Mouse (Mus musculus) embryonic facial prominence, embryonic 13.5 days (tissue): ENCODE measurements around the gene Il23a. TPM values are rescaled to one million over a fixed set of nuclear protein-coding genes. Genes with fewer than 3 reads are reported as not detected.
"Not testable (repeated sequence)": the region's sequence is repeated elsewhere in the genome, so short reads cannot be mapped to it uniquely, and the experiment has no call there.

Experiments used
- ATAC-seq: fragments of 200-750 bp; cut with Nextera tagmentation; 2 replicates; pipeline ENCODE4 v1.8.0; 2017; ENCODE audit warnings: low read depth; ENCODE audit not compliant: insufficient number of reproducible peaks, insufficient read depth, low FRiP score, low TSS enrichment
- H3K27ac ChIP-seq: fragments of 300-500 bp; sonication (generic); 2 replicates; pipeline ENCODE4 v1.5.1; 2015; ENCODE audit warnings: moderate library complexity, mild to moderate bottlenecking, inconsistent platforms
- H3K27me3 ChIP-seq: fragments of 300-500 bp; sonication (generic); 2 replicates; pipeline ENCODE4 v1.6.1; 2015; ENCODE audit warnings: mild to moderate bottlenecking, inconsistent platforms
- H3K36me3 ChIP-seq: fragments of 300-500 bp; sonication (generic); 2 replicates; pipeline ENCODE4 v1.6.1; 2015; ENCODE audit warnings: mild to moderate bottlenecking, inconsistent platforms
- H3K4me1 ChIP-seq: fragments of 300-500 bp; sonication (generic); 2 replicates; pipeline ENCODE4 v1.6.1; 2015; ENCODE audit warnings: inconsistent platforms
- H3K4me2 ChIP-seq: fragments of 300-500 bp; sonication (generic); 2 replicates; pipeline ENCODE4 v1.6.1; 2015; ENCODE audit warnings: moderate library complexity, mild to moderate bottlenecking, inconsistent platforms
- H3K4me3 ChIP-seq: fragments of 300-500 bp; sonication (generic); 2 replicates; pipeline ENCODE4 v1.5.1; 2015; ENCODE audit warnings: mild to moderate bottlenecking, inconsistent platforms
- H3K9ac ChIP-seq: fragments of 300-500 bp; sonication (generic); 2 replicates; pipeline ENCODE4 v1.6.1; 2015; ENCODE audit warnings: mild to moderate bottlenecking, inconsistent platforms
- H3K9me3 ChIP-seq: fragments of 300-500 bp; sonication (generic); 2 replicates; pipeline ENCODE4 v1.6.1; 2016; ENCODE audit warnings: inconsistent platforms
- WGBS: fragments of 180-500 bp; shearing (Covaris S2); methylation state at CpG from one replicate; pipeline ENCODE4 v1.1.7; 2015; ENCODE audit warnings: mixed read lengths; 5-methylcytosine and 5-hydroxymethylcytosine counted together
- polyA plus RNA-seq: library from polyadenylated mRNA; unstranded; fragments of >200 nt; fragmentation: Nextera tagmentation; extraction: Ambion mirVana; gene quantifications from 2 replicates; pipeline ENCODE4 v1.2.1, GENCODE M21; 2015

Gene Il23a
- polyA plus RNA-seq, 1 experiment from 2014 or later, result 0.25 TPM

DNA sequence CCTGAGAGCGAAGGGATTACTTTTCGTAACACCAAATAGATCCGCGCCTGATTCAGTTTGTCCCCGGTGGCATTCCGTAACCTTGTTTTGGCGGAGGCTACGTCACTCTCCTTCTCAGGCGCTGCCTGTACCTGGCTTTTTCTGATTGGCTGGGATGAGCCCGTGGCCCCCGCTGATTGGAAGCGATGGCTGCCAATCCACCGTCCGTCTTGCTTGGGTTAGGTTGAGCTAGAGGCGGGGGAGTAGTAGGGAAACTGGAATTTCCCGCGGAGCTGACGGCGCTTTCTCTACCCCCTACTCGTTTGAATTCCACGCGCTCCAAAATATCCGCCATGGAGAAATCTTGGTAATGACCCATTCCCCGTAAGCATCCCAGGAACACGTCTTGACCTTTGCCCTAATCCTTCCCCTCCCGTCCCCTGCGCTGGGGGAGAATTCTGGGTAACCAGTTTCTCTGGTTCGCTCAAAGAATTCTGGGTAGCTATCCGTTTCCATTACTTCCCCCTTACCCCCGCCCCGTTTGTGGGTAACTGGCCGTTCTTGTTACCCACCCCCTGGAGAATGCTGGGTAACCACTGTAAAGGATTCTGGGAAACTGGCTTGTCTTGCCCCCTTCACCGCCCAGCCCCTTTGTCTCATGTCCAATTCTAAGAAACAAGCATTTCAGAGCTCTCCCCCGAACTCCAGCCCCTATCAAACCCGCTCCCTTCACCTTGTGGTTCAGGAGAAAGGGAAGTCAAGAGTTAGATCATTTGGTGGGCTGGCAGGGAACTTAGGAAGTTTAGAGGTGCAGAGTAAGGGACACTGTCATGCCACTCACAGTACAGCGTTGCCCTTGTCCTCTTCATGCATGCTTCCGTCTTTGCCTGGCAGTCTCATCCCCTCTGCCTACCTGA, 4.8 kb upstream of the Il23a start, which contains the start of gene Pan2:
Pan2 (plus strand) TSS at position 210 of the 896 bp plus-strand sequence.
- H3K36me3 ChIP-seq, result peaks cover 9% of the 10 kb centered on the region
- no peaks in the 10 kb centered on the region for H3K9me3 ChIP-seq
- peak within 1 kb of the TSS; percentile 96 for H3K27ac ChIP-seq
- H3K4me1 ChIP-seq, result peaks cover 16% of the 10 kb centered on the region
- 1% methylated on average over 37 of the region's 37 CpGs for WGBS
- H3K4me2 ChIP-seq, result peak within 1 kb of the TSS; percentile 76
- H3K9ac ChIP-seq, result peak within 1 kb of the TSS; percentile 87
- H3K27me3 ChIP-seq, result no peaks in the 10 kb centered on the region
- peak within 1 kb of the TSS; percentile 60 for H3K4me3 ChIP-seq
- peak; percentile 97 for ATAC-seq

DNA sequence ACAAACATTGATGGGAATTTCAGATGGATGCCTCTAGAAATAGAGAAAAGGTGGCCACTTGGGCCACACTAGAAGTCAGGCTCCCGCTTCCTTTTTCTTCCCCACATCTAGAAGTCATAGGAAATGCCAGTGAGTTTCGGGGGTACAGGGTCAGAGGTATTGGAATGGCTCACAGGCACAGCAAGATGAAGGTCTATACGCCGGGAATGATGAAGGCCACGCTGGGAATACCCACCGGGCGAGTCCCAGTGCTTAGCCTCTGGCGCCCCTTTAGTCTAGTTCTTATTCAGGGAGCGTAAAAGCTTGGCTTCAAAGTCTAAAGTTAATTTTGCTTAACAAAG, 4.2 kb upstream of the Il23a start:
- ATAC-seq, result no peak
- H3K9me3 ChIP-seq, result no peaks in the 10 kb centered on the region
- 0 out of 2 replicates have a peak, but pooled peaks cover 4% of the 10 kb centered on the region for H3K36me3 ChIP-seq
- H3K27me3 ChIP-seq, result no peaks in the 10 kb centered on the region
- peak overlapping the region; percentile 76 for H3K4me2 ChIP-seq
- peak overlapping the region; percentile 60 for H3K4me3 ChIP-seq
- 1% methylated on average over 9 of the region's 9 CpGs for WGBS
- peak overlapping the region; percentile 96 for H3K27ac ChIP-seq
- H3K4me1 ChIP-seq, result peaks cover 16% of the 10 kb centered on the region
- H3K9ac ChIP-seq, result peak overlapping the region; percentile 87

DNA sequence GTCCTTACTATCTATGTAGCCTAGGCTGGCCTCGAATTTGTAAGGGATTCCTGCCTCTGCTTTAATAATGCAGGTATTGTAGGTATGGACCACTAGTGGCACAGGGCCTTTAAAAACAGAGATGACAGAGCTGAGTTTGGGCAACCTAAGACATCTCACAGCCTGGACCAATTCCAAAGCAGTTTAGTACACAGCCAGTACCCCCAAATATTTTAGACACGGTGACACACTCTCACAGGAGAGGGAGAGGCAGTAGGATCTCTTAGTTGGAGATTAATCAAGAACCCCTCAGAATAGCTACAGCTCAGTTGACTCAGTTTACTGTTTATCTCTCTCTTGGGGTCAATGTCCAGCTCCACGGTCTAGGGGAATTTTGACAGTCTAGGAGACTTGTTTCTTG, 3.8 kb upstream of the Il23a start:
- no peaks in the 10 kb centered on the region for H3K27me3 ChIP-seq
- peaks cover 16% of the 10 kb centered on the region for H3K4me1 ChIP-seq
- peak overlapping the region; percentile 76 for H3K4me2 ChIP-seq
- peak overlapping the region; percentile 87 for H3K9ac ChIP-seq
- H3K36me3 ChIP-seq, result 0 out of 2 replicates have a peak, but pooled peaks cover 4% of the 10 kb centered on the region
- 37% methylated on average over 3 of the region's 3 CpGs for WGBS
- H3K27ac ChIP-seq, result peak overlapping the region; percentile 96
- ATAC-seq, result no peak
- H3K4me3 ChIP-seq, result peak overlapping the region; percentile 60
- no peaks in the 10 kb centered on the region for H3K9me3 ChIP-seq

DNA sequence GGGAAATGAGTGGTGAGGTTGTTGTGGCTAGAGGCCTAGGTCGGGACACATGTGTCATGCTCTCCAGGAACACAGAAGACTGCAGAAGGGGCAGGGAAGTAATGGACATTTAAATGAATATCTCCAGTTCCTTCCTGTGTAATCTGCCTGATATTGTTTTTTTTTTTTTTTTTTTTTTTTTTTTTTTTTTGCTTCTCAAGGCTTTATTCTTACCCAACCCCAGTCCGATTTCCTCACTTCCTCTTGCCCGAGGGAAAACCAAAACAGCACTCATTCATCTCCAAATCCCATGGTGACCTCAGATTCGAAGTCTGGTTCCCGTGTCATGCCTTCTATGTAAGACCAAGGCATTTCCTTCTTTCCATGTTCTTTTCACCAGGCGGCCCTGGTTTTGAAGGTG, 309 bp downstream of the Il23a start:
- Histone ChIP-seq H3K4me3 (no peak overlapping the region), H3K9ac (no peak overlapping the region), H3K27me3 (no peaks in the 10 kb centered on the region), H3K36me3 (no peaks in the 10 kb centered on the region), H3K27ac (no peak overlapping the region), H3K4me1 (peaks cover 6% of the 10 kb centered on the region), H3K9me3 (no peaks in the 10 kb centered on the region), H3K4me2 (no peak overlapping the region)
- no peak for ATAC-seq
- WGBS, result 57% methylated on average over 6 of the region's 6 CpGs

DNA sequence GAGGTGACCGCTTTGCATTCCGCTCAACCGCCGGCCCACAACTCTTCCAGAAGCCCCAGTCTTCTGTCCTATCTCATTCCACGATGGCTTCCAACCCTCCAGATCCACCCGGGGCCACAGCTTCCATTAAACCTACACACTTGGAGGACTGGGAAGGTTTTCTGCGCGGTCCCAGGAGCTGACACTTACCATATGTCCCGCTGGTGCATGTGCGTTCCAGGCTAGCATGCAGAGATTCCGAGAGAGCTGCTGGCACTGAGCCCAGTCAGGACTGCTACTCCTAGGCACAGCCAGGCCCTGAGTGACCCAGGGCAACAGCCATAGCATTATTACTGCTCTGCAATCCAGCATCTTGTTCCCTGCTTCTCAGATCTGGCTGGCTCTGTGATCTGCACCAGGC, 930 bp downstream of the Il23a start:
- no peak overlapping the region for H3K27ac ChIP-seq
- no peaks in the 10 kb centered on the region for H3K27me3 ChIP-seq
- no peak overlapping the region for H3K4me3 ChIP-seq
- no peak overlapping the region for H3K9ac ChIP-seq
- 0 out of 2 replicates have a peak, but pooled peaks have one; percentile 43 for ATAC-seq
- peaks cover 5% of the 10 kb centered on the region; the same call in 1 of the 2 replicates for H3K36me3 ChIP-seq
- no peak overlapping the region for H3K4me2 ChIP-seq
- 64% methylated on average over 11 of the region's 11 CpGs for WGBS
- H3K9me3 ChIP-seq, result no peaks in the 10 kb centered on the region
- H3K4me1 ChIP-seq, result peaks cover 6% of the 10 kb centered on the region

DNA sequence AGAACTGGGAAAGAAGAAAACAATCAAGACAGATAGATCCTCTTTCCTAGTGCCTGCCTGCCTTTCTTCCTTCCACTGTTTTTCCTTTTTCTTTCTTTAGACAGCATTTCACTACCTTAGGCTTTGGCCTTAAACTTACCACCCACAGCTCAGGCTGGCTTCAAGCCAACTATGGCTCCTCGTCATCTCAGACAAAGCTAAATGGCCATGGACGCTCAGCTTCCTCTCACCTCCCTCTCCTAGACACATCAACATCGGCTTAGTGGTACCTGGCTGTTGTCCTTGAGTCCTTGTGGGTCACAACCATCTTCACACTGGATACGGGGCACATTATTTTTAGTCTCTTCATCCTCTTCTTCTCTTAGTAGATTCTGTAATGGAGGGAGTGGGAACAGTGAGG, 1.3 kb downstream of the Il23a start:
- WGBS, result 77% methylated on average over 4 of the region's 4 CpGs
- no peak for ATAC-seq
- Histone ChIP-seq H3K4me2 (no peak overlapping the region), H3K4me3 (no peak overlapping the region), H3K36me3 (peaks cover 9% of the 10 kb centered on the region), H3K9me3 (no peaks in the 10 kb centered on the region), H3K4me1 (peaks cover 2% of the 10 kb centered on the region), H3K9ac (no peak overlapping the region), H3K27me3 (no peaks in the 10 kb centered on the region), H3K27ac (no peak overlapping the region)

DNA sequence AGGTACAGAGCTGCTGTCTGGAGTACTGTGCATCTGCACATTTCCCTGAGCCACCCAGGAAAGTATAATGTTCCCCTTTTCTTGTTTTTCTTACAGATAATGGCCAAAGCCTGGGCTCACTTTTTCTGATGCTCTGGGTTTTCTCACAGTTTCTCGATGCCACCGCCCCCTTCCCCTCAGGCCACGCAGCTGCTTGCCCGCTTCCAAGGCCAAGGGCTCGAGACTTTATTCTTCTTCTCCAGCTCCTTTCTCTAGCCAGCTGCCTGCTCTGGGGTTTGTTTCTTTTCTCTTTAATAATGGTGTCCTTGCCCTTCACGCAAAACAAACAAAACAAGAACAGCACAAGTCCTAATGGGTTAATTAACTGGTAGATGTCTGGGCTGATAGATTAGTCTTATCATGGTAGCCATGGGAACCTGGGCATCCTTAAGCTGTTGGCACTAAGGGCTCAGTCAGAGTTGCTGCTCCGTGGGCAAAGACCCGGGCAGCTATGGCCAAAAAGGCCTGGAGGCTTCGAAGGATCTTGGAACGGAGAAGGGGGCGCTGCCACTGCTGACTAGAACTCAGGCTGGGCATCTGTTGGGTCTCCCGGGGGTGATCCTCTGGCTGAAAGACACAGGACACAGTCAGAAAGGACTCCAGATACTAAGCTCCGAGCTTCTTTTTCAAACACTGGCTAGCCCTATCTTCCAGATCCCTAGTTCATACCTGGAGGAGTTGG, 2.0 kb downstream of the Il23a start:
- Histone ChIP-seq H3K4me2 (no peak overlapping the region), H3K9me3 (no peaks in the 10 kb centered on the region), H3K9ac (0 out of 2 replicates have a peak overlapping the region, but pooled peaks have one; percentile 3), H3K27ac (no peak overlapping the region), H3K27me3 (no peaks in the 10 kb centered on the region), H3K4me3 (no peak overlapping the region), H3K4me1 (no peaks in the 10 kb centered on the region), H3K36me3 (peaks cover 15% of the 10 kb centered on the region)
- 72% methylated on average over 13 of the region's 13 CpGs for WGBS
- no peak for ATAC-seq

DNA sequence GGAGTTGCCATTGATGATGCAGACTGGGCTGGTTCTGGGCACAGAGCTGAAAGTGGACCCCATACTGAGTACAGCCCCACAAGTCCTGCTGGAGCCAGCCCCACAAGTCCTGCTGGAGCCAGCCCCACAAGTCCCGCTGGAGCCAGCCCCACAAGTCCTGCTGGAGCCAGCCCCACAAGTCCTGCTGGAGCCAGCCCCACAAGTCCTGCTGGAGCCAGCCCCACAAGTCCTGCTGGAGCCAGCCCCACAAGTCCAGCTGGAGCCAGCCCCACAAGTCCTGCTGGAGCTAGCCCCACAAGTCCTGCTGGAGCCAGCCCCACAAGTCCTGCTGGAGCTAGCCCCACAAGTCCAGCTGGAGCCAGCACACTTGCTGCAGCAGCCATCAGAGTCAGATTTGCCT, 8.0 kb downstream of the Il23a start:
- not testable (repeated sequence) for H3K9ac ChIP-seq, H3K9me3 ChIP-seq, H3K4me2 ChIP-seq, H3K27ac ChIP-seq, ATAC-seq, H3K4me1 ChIP-seq, H3K4me3 ChIP-seq, H3K27me3 ChIP-seq
- H3K36me3 ChIP-seq, result peaks cover 51% of the 10 kb centered on the region
- whole genome bisulfite sequencing, result 67% methylated on average over 1 of the region's 1 CpGs

DNA sequence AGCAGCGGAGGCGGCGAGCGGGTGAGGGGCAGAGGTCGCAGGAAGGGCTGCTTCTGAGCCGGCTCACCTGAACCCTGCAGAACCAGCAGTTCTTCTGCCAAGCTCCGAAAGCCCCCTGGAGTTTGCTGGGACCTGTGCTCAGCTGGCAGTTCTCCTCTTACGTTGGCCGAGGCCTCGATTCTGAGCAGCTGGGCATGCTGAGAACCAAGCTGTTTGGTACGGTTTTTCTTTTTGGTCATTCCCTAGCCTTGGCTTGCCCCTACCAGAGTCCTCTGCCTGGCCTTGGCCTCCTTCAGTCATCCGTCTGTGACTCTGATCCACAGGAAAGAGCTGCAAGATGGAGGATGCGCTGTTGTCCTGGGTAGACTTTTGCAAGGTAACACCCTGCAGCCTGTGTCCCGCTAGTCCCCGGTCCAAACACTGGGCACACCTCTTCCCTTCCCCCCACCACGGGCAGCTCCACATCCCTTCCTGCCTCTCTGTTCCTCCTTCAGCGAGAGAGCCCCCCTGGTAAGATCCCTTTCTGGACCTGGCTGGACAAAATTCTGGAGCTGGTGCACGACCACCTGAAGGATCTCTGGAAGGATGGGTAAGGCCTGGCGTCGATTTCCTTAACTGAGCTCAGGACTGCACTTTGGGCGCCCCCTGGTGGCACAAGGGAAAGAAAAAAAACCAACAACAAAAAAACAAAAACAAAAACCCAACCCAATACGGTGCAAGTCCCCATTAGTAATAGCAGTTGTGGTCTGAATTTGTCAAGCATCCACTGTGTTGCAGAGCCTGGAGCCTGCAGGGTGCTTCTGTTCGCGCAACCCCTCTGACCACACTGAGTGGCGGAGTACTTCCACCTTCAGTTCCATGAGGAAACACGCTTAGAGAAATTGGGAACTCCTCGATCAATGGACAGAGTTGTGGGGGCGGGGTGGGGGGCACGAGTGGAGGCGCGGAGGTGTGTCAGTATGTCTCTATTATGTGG, 14.7 kb downstream of the Il23a start:
- Histone ChIP-seq H3K36me3 (peaks cover 74% of the 10 kb centered on the region), H3K9me3 (no peaks in the 10 kb centered on the region), H3K27me3 (no peaks in the 10 kb centered on the region), H3K27ac (no peak overlapping the region), H3K4me3 (no peak overlapping the region), H3K9ac (no peak overlapping the region), H3K4me2 (no peak overlapping the region), H3K4me1 (0 out of 2 replicates have a peak, but pooled peaks cover 6% of the 10 kb centered on the region)
- no peak for ATAC-seq
- 62% methylated on average over 31 of the region's 31 CpGs for whole genome bisulfite sequencing

DNA sequence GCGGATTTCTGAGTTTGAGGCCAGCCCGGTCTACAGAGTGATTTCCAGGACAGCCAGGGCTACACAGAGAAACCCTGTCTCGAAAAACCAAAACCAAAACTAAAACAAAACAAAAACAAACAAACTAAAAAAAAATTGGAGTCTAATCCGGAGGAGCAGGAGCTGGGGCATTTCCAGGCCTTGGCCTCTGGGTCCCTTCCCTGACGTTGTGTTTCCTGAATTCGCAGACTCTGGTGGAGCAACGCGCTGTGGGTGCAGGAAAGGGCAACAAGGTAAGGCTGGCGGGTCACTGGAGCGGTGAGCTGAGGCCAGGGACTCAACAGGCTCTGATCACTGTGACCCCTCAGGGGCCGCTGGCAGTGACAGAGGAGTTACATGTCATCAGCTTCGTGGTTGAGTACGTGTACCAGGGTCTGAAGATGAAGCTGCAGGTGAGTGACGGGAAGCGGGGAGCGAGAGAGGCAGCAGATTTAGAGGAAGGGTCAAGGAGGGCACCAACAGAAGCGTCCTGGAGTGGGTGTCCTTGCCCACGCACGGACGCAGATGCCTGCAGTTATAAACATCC, 15.6 kb downstream of the Il23a start:
- ATAC-seq, result no peak
- Histone ChIP-seq H3K4me3 (no peak overlapping the region), H3K27me3 (no peaks in the 10 kb centered on the region), H3K4me1 (0 out of 2 replicates have a peak, but pooled peaks cover 6% of the 10 kb centered on the region), H3K4me2 (no peak overlapping the region), H3K27ac (no peak overlapping the region), H3K36me3 (peaks cover 76% of the 10 kb centered on the region), H3K9ac (no peak overlapping the region), H3K9me3 (no peaks in the 10 kb centered on the region)
- WGBS, result 86% methylated on average over 20 of the region's 20 CpGs

DNA sequence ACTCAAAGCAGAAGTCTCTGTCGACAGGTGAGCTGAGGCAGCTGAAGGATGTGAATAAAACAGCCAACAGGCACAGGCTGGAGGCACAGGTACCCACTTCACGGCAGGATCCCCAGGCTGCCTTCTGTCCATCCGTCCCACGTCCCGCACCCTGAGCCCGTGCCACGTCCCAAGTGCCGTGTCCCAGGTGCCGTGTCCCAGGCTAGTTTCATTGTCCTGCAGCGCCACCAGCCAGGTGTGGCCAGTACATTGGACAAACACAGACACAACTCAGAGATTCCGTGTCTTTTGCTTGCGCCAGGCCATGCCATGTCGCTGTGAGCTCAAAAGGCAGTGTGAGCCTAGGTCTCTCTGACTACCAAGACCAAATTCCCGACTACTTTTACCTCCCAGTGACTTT, 16.9 kb downstream of the Il23a start:
- no peak for ATAC-seq
- Histone ChIP-seq H3K27me3 (no peaks in the 10 kb centered on the region), H3K9me3 (no peaks in the 10 kb centered on the region), H3K9ac (no peak overlapping the region), H3K27ac (no peak overlapping the region), H3K36me3 (peaks cover 84% of the 10 kb centered on the region), H3K4me2 (no peak overlapping the region), H3K4me3 (no peak overlapping the region), H3K4me1 (0 out of 2 replicates have a peak, but pooled peaks cover 6% of the 10 kb centered on the region)
- 92% methylated on average over 14 of the region's 14 CpGs for WGBS
